Mouse (Mus musculus) midbrain, embryonic 11.5 days (tissue): ENCODE data around the gene Os9. TPM values are rescaled to one million over a fixed set of nuclear protein-coding genes. Genes with fewer than 3 reads are reported as not detected.

Source experiments
- ATAC-seq: fragments of 200-750 bp; cut with Nextera tagmentation; 2 replicates; pipeline ENCODE4 v1.8.0; 2017; ENCODE audit warnings: moderate TSS enrichment, moderate library complexity; ENCODE audit not compliant: low FRiP score
- DNase-seq: peaks from one replicate; pipeline ENCODE4 v3.0.0; 2015; ENCODE audit warnings: low spot score; ENCODE audit errors: missing footprints
- H3K27ac ChIP-seq: fragments of 300-500 bp; sonication (generic); 2 replicates; pipeline ENCODE4 v1.5.1; 2014; ENCODE audit warnings: low read depth, low read length
- H3K27me3 ChIP-seq: fragments of 300-500 bp; sonication (generic); 2 replicates; pipeline ENCODE4 v1.6.1; 2014; ENCODE audit warnings: mild to moderate bottlenecking, low read length, moderate library complexity, mixed read lengths; ENCODE audit not compliant: control insufficient read depth, insufficient read depth
- H3K36me3 ChIP-seq: fragments of 300-500 bp; sonication (generic); 2 replicates; pipeline ENCODE4 v1.6.1; 2014; ENCODE audit warnings: mild to moderate bottlenecking, low read length, moderate library complexity, mixed read lengths; ENCODE audit not compliant: control insufficient read depth, insufficient read depth
- H3K4me1 ChIP-seq: fragments of 300-500 bp; sonication (generic); 2 replicates; pipeline ENCODE4 v1.6.1; 2014; ENCODE audit warnings: low read length; ENCODE audit not compliant: control insufficient read depth, insufficient read depth
- H3K4me2 ChIP-seq: fragments of 300-500 bp; sonication (generic); 2 replicates; pipeline ENCODE4 v1.6.1; 2014; ENCODE audit warnings: mild to moderate bottlenecking, moderate library complexity
- H3K4me3 ChIP-seq: fragments of 300-500 bp; sonication (generic); 2 replicates; pipeline ENCODE4 v1.5.1; 2014; ENCODE audit warnings: low read depth, low read length
- H3K9ac ChIP-seq: fragments of 300-500 bp; sonication (generic); 2 replicates; pipeline ENCODE4 v1.6.1; 2014; ENCODE audit warnings: low read length
- H3K9me3 ChIP-seq: fragments of 300-500 bp; sonication (generic); 2 replicates; pipeline ENCODE4 v1.6.1; 2016; ENCODE audit warnings: low read length; ENCODE audit not compliant: control insufficient read depth
- WGBS: fragments of 180-500 bp; shearing (Covaris S2); extraction: QIAGEN DNeasy Blood & Tissue Kit; methylation state at CpG from one replicate; pipeline ENCODE4 v1.1.7; 2014; 5-methylcytosine and 5-hydroxymethylcytosine counted together
- polyA plus RNA-seq: library from polyadenylated mRNA; unstranded; fragments of >200 nt; fragmentation: Nextera tagmentation; extraction: Ambion mirVana; gene quantifications from 2 replicates; pipeline ENCODE4 v1.2.1, GENCODE M21; 2014

Os9 gene
- polyA plus RNA-seq, 1 experiment from 2014 or later, result 49.7 TPM

DNA sequence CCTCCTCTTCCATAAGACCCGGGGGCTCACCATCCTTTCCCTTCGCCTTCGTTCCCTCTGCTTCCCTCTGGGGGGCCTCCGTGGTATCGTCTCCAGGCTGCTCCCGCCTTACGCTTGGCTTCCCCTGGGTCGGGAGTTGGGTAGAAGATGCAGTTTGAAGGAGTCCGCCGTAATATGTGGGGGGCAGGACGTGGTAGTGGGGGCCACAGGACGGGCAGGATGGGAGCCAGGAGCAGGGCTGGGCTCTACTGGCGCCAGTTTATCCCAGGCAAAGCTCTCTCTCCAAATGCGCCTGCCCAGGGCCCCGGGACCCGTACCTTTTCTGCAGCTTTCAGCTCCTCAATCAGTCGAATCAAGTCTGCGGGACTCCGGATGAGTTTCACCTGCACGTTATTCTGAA, 22.4 kb downstream of the Os9 start:
- no peak for DNase-seq
- no peaks in the 10 kb centered on the region for H3K4me1 ChIP-seq
- H3K4me3 ChIP-seq, result no peak overlapping the region
- H3K27me3 ChIP-seq, result no peaks in the 10 kb centered on the region
- H3K9me3 ChIP-seq, result no peaks in the 10 kb centered on the region
- H3K9ac ChIP-seq, result no peak overlapping the region
- ATAC-seq, result no peak
- no peaks in the 10 kb centered on the region; the same call in 1 of the 2 replicates for H3K36me3 ChIP-seq
- H3K27ac ChIP-seq, result no peak overlapping the region
- 78% methylated on average over 20 of the region's 20 CpGs for WGBS
- H3K4me2 ChIP-seq, result no peak overlapping the region

DNA sequence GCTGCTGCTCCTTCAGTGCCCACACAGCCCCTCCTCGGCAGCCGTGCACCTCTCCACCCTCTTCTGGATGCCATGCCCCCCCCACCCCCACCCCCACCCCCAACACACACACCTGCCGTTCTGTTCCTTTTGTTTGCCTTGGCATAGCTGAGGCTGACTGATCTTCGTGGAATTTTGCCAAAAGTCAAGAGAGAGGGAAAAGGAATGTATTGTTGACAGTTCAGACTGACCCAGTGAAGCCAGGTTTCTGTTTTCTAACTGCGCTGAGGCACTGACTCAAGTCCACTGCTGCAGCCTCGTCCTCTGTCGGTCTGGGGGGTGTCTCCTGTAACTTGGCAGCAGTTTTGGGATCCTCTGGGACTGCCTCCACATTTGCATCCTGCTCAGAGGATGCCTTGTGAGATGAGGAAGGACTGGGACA, 26.5 kb downstream of the Os9 start:
- H3K9ac ChIP-seq, result no peak overlapping the region
- H3K27ac ChIP-seq, result no peak overlapping the region
- WGBS, result 69% methylated on average over 7 of the region's 7 CpGs
- H3K4me3 ChIP-seq, result no peak overlapping the region
- DNase-seq (no peak), ATAC-seq (no peak)
- no peak overlapping the region for H3K4me2 ChIP-seq
- H3K36me3 ChIP-seq, result no peaks in the 10 kb centered on the region; the same call in 1 of the 2 replicates
- peaks cover 8% of the 10 kb centered on the region for H3K4me1 ChIP-seq
- no peaks in the 10 kb centered on the region for H3K9me3 ChIP-seq
- peaks cover 34% of the 10 kb centered on the region for H3K27me3 ChIP-seq

DNA sequence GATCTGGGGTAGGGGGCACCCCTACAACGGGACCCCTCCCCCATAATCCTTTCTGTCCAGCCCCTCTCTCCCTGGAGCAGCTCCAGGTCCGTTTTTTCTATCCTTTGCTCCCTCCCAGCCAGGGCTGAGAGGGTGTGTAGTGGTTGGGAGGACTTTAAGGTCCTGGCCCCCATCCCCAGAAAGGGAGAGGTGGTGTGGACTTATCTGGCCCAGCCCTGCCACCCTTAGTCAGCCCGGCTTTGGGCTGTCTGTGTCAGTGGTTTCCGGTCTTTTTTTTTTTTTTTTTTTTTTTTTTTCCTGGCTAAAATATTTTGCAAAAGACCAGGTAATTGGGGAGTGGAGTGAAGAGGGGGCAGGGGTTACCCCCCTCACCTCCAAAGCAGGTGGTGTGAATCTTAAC, 28.2 kb downstream of the Os9 start:
- no peak overlapping the region for H3K4me2 ChIP-seq
- peaks cover 8% of the 10 kb centered on the region for H3K4me1 ChIP-seq
- H3K27ac ChIP-seq, result no peak overlapping the region
- ATAC-seq (no peak), DNase-seq (no peak)
- no peaks in the 10 kb centered on the region; the same call in 1 of the 2 replicates for H3K36me3 ChIP-seq
- peaks cover 40% of the 10 kb centered on the region for H3K27me3 ChIP-seq
- 49% methylated on average over 4 of the region's 4 CpGs for WGBS
- H3K4me3 ChIP-seq, result no peak overlapping the region
- H3K9ac ChIP-seq, result no peak overlapping the region
- H3K9me3 ChIP-seq, result no peaks in the 10 kb centered on the region

DNA sequence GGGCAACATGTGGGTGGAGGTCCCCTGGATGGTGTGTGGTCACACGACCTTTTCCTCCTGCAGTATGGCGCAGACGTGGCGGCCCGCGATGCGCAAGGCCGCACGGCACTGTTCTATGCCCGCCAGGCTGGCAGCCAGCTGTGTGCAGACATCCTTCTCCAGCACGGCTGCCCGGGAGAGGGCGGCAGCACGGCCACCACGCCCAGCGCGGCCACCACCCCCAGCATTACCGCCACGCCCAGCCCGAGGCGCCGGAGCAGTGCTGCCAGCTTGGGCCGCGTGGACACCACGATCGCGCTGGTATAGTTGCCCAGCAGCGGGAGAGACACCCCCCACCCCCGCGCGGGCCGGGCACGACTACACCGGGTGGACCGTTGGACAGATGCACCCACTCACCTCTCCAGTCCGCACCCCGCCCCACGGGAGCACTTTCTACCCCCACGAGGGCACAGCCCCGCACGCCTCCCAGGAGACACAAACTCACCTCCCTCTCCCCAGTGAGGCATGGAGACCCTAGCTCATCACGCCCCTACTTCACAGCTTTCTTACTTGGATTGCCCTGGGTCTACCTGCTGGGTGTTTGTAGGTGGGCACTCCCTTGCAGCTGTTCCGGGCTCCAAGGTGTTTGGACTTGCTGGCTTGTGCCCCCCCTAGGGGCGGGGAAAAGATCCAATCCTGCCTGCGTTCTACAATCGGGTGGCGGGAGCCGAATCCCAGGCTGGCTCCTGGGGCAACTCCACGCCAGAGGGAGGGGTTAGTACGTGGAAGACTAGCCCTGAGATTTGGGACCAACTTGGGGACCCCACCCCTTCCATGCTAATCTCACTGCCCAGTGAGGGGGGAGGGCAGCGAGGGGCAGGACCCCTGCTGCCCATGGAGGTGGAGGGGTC, 29.2 kb downstream of the Os9 start:
- H3K27me3 ChIP-seq, result peaks cover 40% of the 10 kb centered on the region
- no peaks in the 10 kb centered on the region for H3K9me3 ChIP-seq
- peak; percentile 23; the same call in 1 of the 2 replicates for ATAC-seq
- 8% methylated on average over 50 of the region's 51 CpGs for WGBS
- H3K27ac ChIP-seq, result no peak overlapping the region
- DNase-seq, result no peak
- H3K4me1 ChIP-seq, result peaks cover 8% of the 10 kb centered on the region
- H3K9ac ChIP-seq, result no peak overlapping the region
- no peaks in the 10 kb centered on the region; the same call in 1 of the 2 replicates for H3K36me3 ChIP-seq
- H3K4me2 ChIP-seq, result peak overlapping the region; percentile 23
- 0 out of 2 replicates have a peak overlapping the region, but pooled peaks have one; percentile 13 for H3K4me3 ChIP-seq

DNA sequence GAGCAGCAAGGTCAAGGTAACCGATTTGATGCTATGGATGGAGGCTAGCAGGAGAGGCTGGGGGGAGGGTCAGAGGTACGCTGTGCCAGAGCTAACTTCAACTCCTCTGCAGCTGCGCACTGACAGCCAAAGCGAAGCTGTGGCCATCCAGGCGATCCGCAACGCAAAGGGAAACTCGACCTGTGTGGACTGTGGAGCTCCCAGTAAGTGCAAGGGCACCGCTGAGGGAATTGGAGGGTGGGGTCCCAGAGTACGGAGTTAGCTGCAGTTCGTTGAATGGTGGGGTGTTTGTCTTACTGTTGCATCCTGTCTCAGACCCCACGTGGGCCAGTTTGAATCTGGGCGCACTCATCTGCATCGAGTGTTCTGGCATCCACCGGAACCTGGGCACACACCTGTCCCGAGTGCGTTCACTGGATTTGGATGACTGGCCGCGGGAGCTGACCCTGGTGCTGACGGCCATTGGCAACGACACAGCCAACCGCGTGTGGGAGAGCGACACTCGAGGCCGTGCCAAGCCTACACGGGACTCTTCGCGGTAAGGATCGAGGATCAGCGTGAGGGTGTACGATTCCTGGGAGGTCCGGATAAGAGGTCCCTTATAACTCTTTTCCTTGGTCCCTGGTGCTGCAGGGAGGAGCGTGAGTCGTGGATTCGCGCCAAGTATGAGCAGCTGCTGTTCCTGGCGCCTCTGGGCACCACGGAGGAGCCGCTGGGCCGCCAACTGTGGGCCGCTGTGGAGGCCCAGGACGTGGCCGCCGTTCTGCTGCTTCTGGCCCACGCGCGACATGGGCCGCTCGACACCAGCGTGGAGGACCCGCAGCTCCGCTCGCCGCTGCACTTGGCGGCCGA, 30.1 kb downstream of the Os9 start:
- ATAC-seq (0 out of 2 replicates have a peak, but pooled peaks have one; percentile 8), DNase-seq (no peak)
- Histone ChIP-seq H3K27me3 (peaks cover 40% of the 10 kb centered on the region), H3K27ac (no peak overlapping the region), H3K9ac (no peak overlapping the region), H3K36me3 (no peaks in the 10 kb centered on the region), H3K9me3 (no peaks in the 10 kb centered on the region), H3K4me3 (0 out of 2 replicates have a peak overlapping the region, but pooled peaks have one; percentile 13), H3K4me2 (peak overlapping the region; percentile 23), H3K4me1 (peaks cover 8% of the 10 kb centered on the region)
- WGBS, result 9% methylated on average over 57 of the region's 57 CpGs

- H3K27me3 ChIP-seq, result peaks cover 43% of the 10 kb centered on the region
- WGBS, result 80% methylated on average over 6 of the region's 6 CpGs
- no peak for ATAC-seq
These were observed 35.3 kb downstream of the Os9 start for GRCm38 (mm10) chr10:127085633-127086032.

DNA sequence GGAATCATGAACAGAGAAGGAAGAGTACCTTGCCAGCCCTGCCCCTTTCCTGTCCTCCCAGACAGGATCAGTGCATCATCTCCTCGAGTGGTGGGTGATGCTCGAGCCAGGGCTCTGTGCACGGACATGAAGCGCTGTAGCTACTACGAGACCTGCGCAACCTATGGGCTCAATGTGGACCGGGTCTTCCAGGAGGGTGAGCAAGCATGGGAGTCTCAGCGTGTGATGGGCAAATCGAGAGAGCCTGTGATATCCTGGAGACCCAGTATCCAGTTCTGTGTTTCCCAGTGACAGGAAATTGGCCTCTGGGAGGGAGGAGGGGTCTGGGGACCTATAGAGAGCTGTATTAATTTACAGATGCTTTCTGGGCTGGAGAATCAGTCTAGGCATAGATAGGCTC, 35.9 kb downstream of the Os9 start:
- H3K27ac ChIP-seq, result no peak overlapping the region
- DNase-seq (peak; percentile 82), ATAC-seq (no peak)
- H3K9me3 ChIP-seq, result no peaks in the 10 kb centered on the region
- no peak overlapping the region for H3K4me2 ChIP-seq
- WGBS, result 85% methylated on average over 9 of the region's 9 CpGs
- H3K36me3 ChIP-seq, result no peaks in the 10 kb centered on the region
- H3K4me3 ChIP-seq, result no peak overlapping the region
- peaks cover 24% of the 10 kb centered on the region for H3K4me1 ChIP-seq
- no peak overlapping the region for H3K9ac ChIP-seq
- peaks cover 43% of the 10 kb centered on the region for H3K27me3 ChIP-seq

More at GRCm38 (mm10) chr10:127085633-127086032, 35.3 kb downstream of the Os9 start:
- H3K4me3 ChIP-seq, result no peak overlapping the region
- DNase-seq, result no peak
- no peak overlapping the region for H3K9ac ChIP-seq
- no peaks in the 10 kb centered on the region for H3K36me3 ChIP-seq
- no peak overlapping the region for H3K4me2 ChIP-seq
- H3K4me1 ChIP-seq, result peaks cover 20% of the 10 kb centered on the region
- H3K9me3 ChIP-seq, result no peaks in the 10 kb centered on the region
- H3K27ac ChIP-seq, result no peak overlapping the region

DNA sequence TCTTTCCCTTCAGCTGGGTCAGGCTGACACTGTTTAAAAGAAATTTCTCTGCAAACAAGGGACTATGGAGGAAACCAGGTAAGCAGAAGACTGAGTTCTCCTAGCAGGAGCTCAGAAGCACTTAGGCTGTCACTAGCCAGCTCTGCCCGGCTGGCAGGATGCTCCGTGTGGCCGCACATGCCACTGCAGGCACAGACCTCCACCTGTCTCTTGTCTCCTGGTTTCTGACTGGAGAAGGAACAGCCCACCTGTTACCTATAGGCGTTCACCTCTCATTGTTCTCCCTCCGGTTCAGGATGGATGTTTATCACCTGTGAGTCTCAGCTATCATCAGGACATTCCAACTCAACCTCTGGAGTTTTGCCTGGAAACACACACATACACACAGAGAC, 37.0 kb downstream of the Os9 start:
- WGBS, result 62% methylated on average over 5 of the region's 5 CpGs
- ATAC-seq (no peak), DNase-seq (no peak)
- Histone ChIP-seq H3K4me2 (no peak overlapping the region), H3K9me3 (no peaks in the 10 kb centered on the region), H3K36me3 (no peaks in the 10 kb centered on the region), H3K27me3 (peaks cover 41% of the 10 kb centered on the region), H3K9ac (no peak overlapping the region), H3K4me3 (no peak overlapping the region), H3K4me1 (peaks cover 27% of the 10 kb centered on the region), H3K27ac (no peak overlapping the region)
